In genomic region chr12:21493471-21493870, GRCm38 (mm10) we compare ENCODE assay signal across 14 mouse cellular contexts.
DNase-seq lines count a peak whose midpoint lies in the region; ATAC-seq and TF ChIP-seq lines count a peak whose summit lies in the region.
"Had no signal": no experiment of that assay in that cellular context is flagged by ENCODE, and none has a peak within 500 bp of the region (broad histone marks: within the 10 kb centered on the region; RNA-seq: fewer than 3 reads in every experiment).

No protein-coding gene starts in this region.

- intact Hi-C loops in left cerebral cortex, adult 2 months (cut with DNase I): no loop called here
- intact Hi-C loops in left cerebral cortex, postnatal 4 days (cut with DNase I): no loop called here

- H3K4me1 ChIP-seq in midbrain, embryonic 11.5 days (ENCODE audit: control insufficient read depth, insufficient read depth, low read length): peaks cover 6% of the 10 kb centered on the region

- DNase-seq in cerebellum, postnatal 10 days: peak; percentile 27 to 47
- DNase-seq in cerebellum, postnatal 36 days: no peak
- DNase-seq in left cerebral cortex, adult 2 months (ENCODE audit: extremely low spot score in 1 of 2, low spot score in 2 of 2): peak in 1 of 2 experiments; percentile 26
- DNase-seq in left cerebral cortex, postnatal 4 days: no peak
- no peak for DNase-seq in midbrain, embryonic 11.5 days (ENCODE audit: low spot score, missing footprints)
- DNase-seq in right cerebral cortex, postnatal 14 days: peak; percentile 34
- no peak for DNase-seq in cerebellum, adult 9-10 months
- DNase-seq in cerebellum, adult 8-10 months: no peak
- DNase-seq: adrenal gland, postnatal 25 days; heart, postnatal 14 days; kidney, adult 18-20 months; kidney, postnatal 4 days; lung, adult 2 months; retina, postnatal 1 day had no signal

- H3K4me2 ChIP-seq in midbrain, embryonic 11.5 days: no peak overlapping the region

- H3K9me3 ChIP-seq in midbrain, embryonic 11.5 days (ENCODE audit: control insufficient read depth, low read length): no peaks in the 10 kb centered on the region

- peak; percentile 42; the same call in 1 of the 2 replicates for ATAC-seq in midbrain, embryonic 11.5 days (ENCODE audit: low FRiP score)

- H3K4me3 ChIP-seq in left cerebral cortex, adult 2 months: no peak overlapping the region
- no peak overlapping the region for H3K4me3 ChIP-seq in midbrain, embryonic 11.5 days (ENCODE audit: low read depth, low read length)

- no peaks in the 10 kb centered on the region for H3K36me3 ChIP-seq in midbrain, embryonic 11.5 days (ENCODE audit: control insufficient read depth, insufficient read depth, low read length)

- no peak overlapping the region for H3K9ac ChIP-seq in midbrain, embryonic 11.5 days (ENCODE audit: low read length)

- H3K27ac ChIP-seq in left cerebral cortex, adult 2 months: peak overlapping the region; percentile 60
- no peak overlapping the region for H3K27ac ChIP-seq in midbrain, embryonic 11.5 days (ENCODE audit: low read depth, low read length)

- WGBS in midbrain, embryonic 11.5 days: 44% methylated on average over 3 of the region's 3 CpGs

- H3K27me3 ChIP-seq in midbrain, embryonic 11.5 days (ENCODE audit: control insufficient read depth, insufficient read depth, low read length): no peaks in the 10 kb centered on the region

- TF ChIP-seq CTCF in left cerebral cortex, adult 2 months (IDR thresholded peaks at IDR 0.05): no peak

Comparison
In these comparisons a context has a peak if more than half of its experiments do, and no peak if none do; other contexts are left out.
1. DNase-seq: peak in cerebellum, postnatal 10 days (2 of 2) and right cerebral cortex, postnatal 14 days (single experiment); none in cerebellum, postnatal 36 days (0 of 2), left cerebral cortex, postnatal 4 days (single experiment), midbrain, embryonic 11.5 days (single experiment), cerebellum, adult 9-10 months (single experiment) and cerebellum, adult 8-10 months (single experiment).